Mouse (Mus musculus) liver, postnatal 0 days (tissue): ENCODE measurements around the gene Cnga3. TPM values are rescaled to one million over a fixed set of nuclear protein-coding genes. Genes with fewer than 3 reads are reported as not detected.

Source experiments
- ATAC-seq: fragments of 200-750 bp; cut with Nextera tagmentation; 2 replicates; pipeline ENCODE4 v1.8.0; 2017; ENCODE audit warnings: mild to moderate bottlenecking, moderate library complexity
- DNase-seq: peaks from one replicate; pipeline ENCODE4 v3.0.0-alpha.2; 2016
- H3K27ac ChIP-seq: fragments of 300-500 bp; sonication (generic); 2 replicates; pipeline ENCODE4 v1.5.1; 2014; ENCODE audit warnings: antibody characterized with exemption, moderate library complexity, mild to moderate bottlenecking, low read depth
- H3K27me3 ChIP-seq: fragments of 300-500 bp; sonication (generic); 2 replicates; pipeline ENCODE4 v1.6.1; 2014; ENCODE audit warnings: low read length, control low read depth, mixed read lengths; ENCODE audit not compliant: insufficient read depth
- H3K36me3 ChIP-seq: fragments of 300-500 bp; sonication (generic); replicated peaks from 2 replicates; pipeline ENCODE4 v1.6.1; 2014; ENCODE audit warnings: mild to moderate bottlenecking, control low read depth, low read length, moderate library complexity, mixed read lengths; ENCODE audit not compliant: insufficient read depth
- H3K4me1 ChIP-seq: fragments of 300-500 bp; sonication (generic); 2 replicates; pipeline ENCODE4 v1.6.1; 2014; ENCODE audit warnings: antibody characterized with exemption, mild to moderate bottlenecking, control low read depth; ENCODE audit not compliant: insufficient read depth
- H3K4me2 ChIP-seq: fragments of 300-500 bp; sonication (generic); 2 replicates; pipeline ENCODE4 v1.6.1; 2014; ENCODE audit warnings: low read depth, mild to moderate bottlenecking, low read length, moderate library complexity, mixed read lengths
- H3K4me3 ChIP-seq: fragments of 300-500 bp; sonication (generic); 2 replicates; pipeline ENCODE4 v1.5.1; 2014; ENCODE audit warnings: low read depth, low read length
- H3K9ac ChIP-seq: fragments of 300-500 bp; sonication (generic); replicated peaks from 2 replicates; pipeline ENCODE4 v1.6.1; 2014; ENCODE audit warnings: mild to moderate bottlenecking, moderate library complexity
- H3K9me3 ChIP-seq: fragments of 300-500 bp; sonication (generic); 2 replicates; pipeline ENCODE4 v1.6.1; 2016; ENCODE audit warnings: mild to moderate bottlenecking, control low read depth, low read length, mixed read lengths
- CTCF ChIP-seq: sonication (generic); IDR thresholded peaks from 2 replicates; pipeline ENCODE4 v1.5.1; 2016; ENCODE audit warnings: antibody characterized with exemption, low read depth
- EP300 ChIP-seq: IDR thresholded peaks from 2 replicates; pipeline ENCODE4 v1.6.1; 2016; ENCODE audit warnings: antibody characterized with exemption, low read depth, mild to moderate bottlenecking
- WGBS: fragments of 180-500 bp; shearing (Covaris S2); extraction: QIAGEN DNeasy Blood & Tissue Kit; methylation state at CpG from one replicate; pipeline ENCODE4 v1.1.7; 2014; ENCODE audit not compliant: insufficient replicate concordance; 5-methylcytosine and 5-hydroxymethylcytosine counted together
- polyA plus RNA-seq: library from polyadenylated mRNA; unstranded; fragments of >200 nt; fragmentation: Nextera tagmentation; extraction: Ambion mirVana; gene quantifications from 2 replicates; pipeline ENCODE4 v1.2.1, GENCODE M21; 2015

Cnga3 gene
- polyA plus RNA-seq, 1 experiment from 2014 or later: not detected

GRCm38 (mm10) chr1:37288181-37288935, 74.1 kb downstream of the Cnga3 start:
- Histone ChIP-seq H3K4me3 (no peak overlapping the region), H3K36me3 (no peaks in the 10 kb centered on the region), H3K9ac (no peak overlapping the region), H3K27ac (no peak overlapping the region), H3K9me3 (no peaks in the 10 kb centered on the region), H3K4me1 (no peaks in the 10 kb centered on the region), H3K4me2 (no peak overlapping the region), H3K27me3 (no peaks in the 10 kb centered on the region)
- WGBS: 76% methylated on average over 10 of the region's 11 CpGs
- TF ChIP-seq EP300 (no peak), CTCF (no peak)
- ATAC-seq (no peak), DNase-seq (no peak)

- Histone ChIP-seq H3K9ac (no peak overlapping the region), H3K27ac (no peak overlapping the region), H3K4me2 (no peak overlapping the region), H3K36me3 (no peaks in the 10 kb centered on the region), H3K9me3 (no peaks in the 10 kb centered on the region), H3K4me1 (no peaks in the 10 kb centered on the region), H3K27me3 (no peaks in the 10 kb centered on the region), H3K4me3 (no peak overlapping the region)
- 79% methylated on average over 7 of the region's 7 CpGs for WGBS
- DNase-seq: no peak
- no peak for ATAC-seq
- TF ChIP-seq EP300 (no peak), CTCF (no peak)
These were observed 74.7 kb downstream of the Cnga3 start for GRCm38 (mm10) chr1:37288941-37289340.

- no peak for DNase-seq
- Histone ChIP-seq H3K9ac (no peak overlapping the region), H3K27me3 (no peaks in the 10 kb centered on the region), H3K9me3 (no peaks in the 10 kb centered on the region), H3K4me3 (no peak overlapping the region), H3K36me3 (no peaks in the 10 kb centered on the region), H3K4me2 (no peak overlapping the region), H3K27ac (no peak overlapping the region), H3K4me1 (peaks cover 5% of the 10 kb centered on the region)
- no peak for ATAC-seq
- TF ChIP-seq CTCF (no peak), EP300 (no peak)
- WGBS: 64% methylated on average over 1 of the region's 1 CpGs
These were observed 82.2 kb downstream of the Cnga3 start for GRCm38 (mm10) chr1:37296414-37296813.

GRCm38 (mm10) chr1:37298904-37299303, 84.7 kb downstream of the Cnga3 start:
- WGBS: 79% methylated on average over 2 of the region's 2 CpGs
- Histone ChIP-seq H3K27ac (no peak overlapping the region), H3K9ac (no peak overlapping the region), H3K9me3 (no peaks in the 10 kb centered on the region), H3K27me3 (no peaks in the 10 kb centered on the region), H3K4me2 (no peak overlapping the region), H3K4me3 (no peak overlapping the region), H3K36me3 (no peaks in the 10 kb centered on the region), H3K4me1 (peaks cover 5% of the 10 kb centered on the region)
- DNase-seq (no peak), ATAC-seq (no peak)
- no peak for TF ChIP-seq CTCF
- TF ChIP-seq EP300: no peak

- Histone ChIP-seq H3K4me2 (peak within 1 kb of the TSS; percentile 76), H3K36me3 (no peaks in the 10 kb centered on the region), H3K9me3 (no peaks in the 10 kb centered on the region), H3K4me3 (peak within 1 kb of the TSS; percentile 68), H3K4me1 (peaks cover 5% of the 10 kb centered on the region), H3K9ac (peak within 1 kb of the TSS; percentile 81), H3K27ac (peak within 1 kb of the TSS; percentile 76), H3K27me3 (no peaks in the 10 kb centered on the region)
- ATAC-seq (peak; percentile 94), DNase-seq (peak; percentile 98)
- 2% methylated on average over 72 of the region's 77 CpGs for WGBS
- TF ChIP-seq CTCF (no peak), EP300 (no peak)
These were observed 85.6 kb downstream of the Cnga3 start, which contains the start of gene Inpp4a for GRCm38 (mm10) chr1:37299540-37300491. Gene Inpp4a (plus strand): TSS chr1:37299865.

GRCm38 (mm10) chr1:37300650-37301049, 86.4 kb downstream of the Cnga3 start:
- 20% methylated on average over 5 of the region's 5 CpGs for WGBS
- DNase-seq: peak; percentile 59
- H3K9me3 ChIP-seq: no peaks in the 10 kb centered on the region
- H3K4me1 ChIP-seq: peaks cover 5% of the 10 kb centered on the region
- TF ChIP-seq EP300: no peak
- TF ChIP-seq CTCF: no peak
- ATAC-seq: peak; percentile 40
- no peaks in the 10 kb centered on the region for H3K27me3 ChIP-seq
- peak overlapping the region; percentile 68 for H3K4me3 ChIP-seq
- H3K4me2 ChIP-seq: peak overlapping the region; percentile 76
- H3K9ac ChIP-seq: peak overlapping the region; percentile 81
- no peaks in the 10 kb centered on the region for H3K36me3 ChIP-seq
- peak overlapping the region; percentile 76 for H3K27ac ChIP-seq
